Mouse (Mus musculus): ENCODE measurements at regions not wholly inside any gene's neighbourhood (a gene's known extent, or its start where the extent isn't known, plus 50 kb on each side); places are given as distances from the start of the nearest gene placed in this dataset.

DNA sequence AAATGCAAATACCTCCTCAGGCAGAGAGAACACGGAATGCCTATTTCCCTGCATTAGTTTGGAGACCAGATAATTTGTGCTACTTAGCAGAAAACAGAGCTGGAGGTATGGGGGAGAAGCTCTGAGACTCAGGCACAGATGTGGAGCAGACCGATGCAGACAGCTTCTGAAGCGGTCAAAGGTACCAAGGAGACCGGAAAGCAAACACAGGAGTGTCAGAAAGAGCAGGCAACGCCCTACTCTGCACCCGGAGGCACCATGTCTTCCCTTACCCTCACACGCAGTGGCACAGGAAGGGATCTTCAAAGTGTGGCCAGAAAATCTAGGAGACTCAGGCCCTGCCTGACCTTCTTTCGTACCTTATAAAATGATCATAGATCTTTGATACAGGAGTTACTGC lies 98.4 kb upstream of the Rybp start:
- Histone ChIP-seq H3K36me3 (ENCODE audit: control insufficient read depth, insufficient read depth, low read length) (no peaks in the 10 kb centered on the region), H3K9ac (ENCODE audit: low read depth, low read length) (no peak overlapping the region), H3K4me1 (ENCODE audit: control insufficient read depth, insufficient read depth, low read length) (peaks cover 3% of the 10 kb centered on the region; the same call in 1 of the 2 replicates), H3K9me3 (replicated peaks; ENCODE audit: control insufficient read depth, low read length) (no peaks in the 10 kb centered on the region), H3K27ac (ENCODE audit: low read depth, low read length) (no peak overlapping the region), H3K4me2 (no peak overlapping the region), H3K27me3 (ENCODE audit: control insufficient read depth, insufficient read depth, low read length) (no peaks in the 10 kb centered on the region; the same call in 1 of the 2 replicates), H3K4me3 (ENCODE audit: low read depth, low read length) (no peak overlapping the region)
- ATAC-seq (replicated peaks; ENCODE audit: insufficient number of reproducible peaks, low FRiP score, low TSS enrichment), result no peak
- WGBS (ENCODE audit: insufficient replicate concordance), result 40% methylated on average over 8 of the region's 8 CpGs

DNA sequence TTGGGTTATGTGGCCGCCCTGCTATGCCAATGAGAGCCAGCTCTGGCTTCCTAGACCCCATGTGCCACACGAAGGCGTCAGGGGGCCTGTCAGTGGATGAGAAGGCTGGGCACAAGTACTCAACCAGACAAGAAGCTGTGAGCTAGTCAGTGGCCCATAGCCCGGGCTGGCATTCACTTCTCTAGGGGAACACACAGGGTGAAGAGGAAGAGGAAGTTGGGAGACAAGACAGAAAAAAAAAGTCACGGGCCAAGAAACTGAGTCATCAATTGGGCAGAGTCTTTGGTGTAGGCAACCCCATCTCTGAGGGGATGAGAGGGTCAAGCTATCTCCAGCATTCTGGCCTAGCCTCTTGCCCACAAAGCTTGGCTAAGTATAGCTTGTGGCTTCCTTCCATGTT lies 93.8 kb upstream of the Rybp start:
- no peak overlapping the region for H3K4me3 ChIP-seq (ENCODE audit: low read depth, low read length)
- H3K9me3 ChIP-seq (replicated peaks; ENCODE audit: control insufficient read depth, low read length), result no peaks in the 10 kb centered on the region
- peaks cover 7% of the 10 kb centered on the region; the same call in 1 of the 2 replicates for H3K27me3 ChIP-seq (ENCODE audit: control insufficient read depth, insufficient read depth, low read length)
- no peak overlapping the region for H3K9ac ChIP-seq (ENCODE audit: low read depth, low read length)
- 69% methylated on average over 5 of the region's 5 CpGs for WGBS (ENCODE audit: insufficient replicate concordance)
- no peak overlapping the region for H3K27ac ChIP-seq (ENCODE audit: low read depth, low read length)
- H3K4me1 ChIP-seq (ENCODE audit: control insufficient read depth, insufficient read depth, low read length), result peaks cover 6% of the 10 kb centered on the region; the same call in 1 of the 2 replicates
- no peak for ATAC-seq (replicated peaks; ENCODE audit: insufficient number of reproducible peaks, low FRiP score, low TSS enrichment)
- H3K36me3 ChIP-seq (ENCODE audit: control insufficient read depth, insufficient read depth, low read length), result no peaks in the 10 kb centered on the region
- H3K4me2 ChIP-seq, result no peak overlapping the region

DNA sequence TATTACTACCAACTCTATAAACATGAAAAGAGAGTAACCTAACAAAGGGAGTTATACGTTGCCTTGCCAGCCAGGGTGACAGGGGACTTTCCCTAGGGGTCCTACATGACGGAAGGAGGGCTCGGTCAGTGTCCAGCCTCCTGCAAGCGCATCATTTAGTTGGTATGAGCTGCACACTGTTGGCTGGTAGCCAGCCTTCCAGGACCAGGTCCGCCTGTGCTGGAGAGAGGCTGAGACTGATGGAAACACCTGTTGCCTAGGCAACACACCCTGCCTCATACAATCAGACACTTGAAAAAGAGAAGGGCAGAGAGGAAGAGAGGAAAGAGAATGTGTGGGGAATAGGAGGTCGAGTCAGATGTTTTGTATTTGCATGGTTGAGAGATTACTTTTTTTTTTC lies 93.3 kb upstream of the Rybp start:
- H3K4me3 ChIP-seq (ENCODE audit: low read depth, low read length), result no peak overlapping the region
- no peak overlapping the region for H3K4me2 ChIP-seq
- no peak overlapping the region for H3K27ac ChIP-seq (ENCODE audit: low read depth, low read length)
- 30% methylated on average over 6 of the region's 6 CpGs for WGBS (ENCODE audit: insufficient replicate concordance)
- H3K4me1 ChIP-seq (ENCODE audit: control insufficient read depth, insufficient read depth, low read length), result peaks cover 6% of the 10 kb centered on the region; the same call in 1 of the 2 replicates
- no peak overlapping the region for H3K9ac ChIP-seq (ENCODE audit: low read depth, low read length)
- peaks cover 7% of the 10 kb centered on the region; the same call in 1 of the 2 replicates for H3K27me3 ChIP-seq (ENCODE audit: control insufficient read depth, insufficient read depth, low read length)
- no peaks in the 10 kb centered on the region for H3K36me3 ChIP-seq (ENCODE audit: control insufficient read depth, insufficient read depth, low read length)
- no peaks in the 10 kb centered on the region for H3K9me3 ChIP-seq (replicated peaks; ENCODE audit: control insufficient read depth, low read length)
- ATAC-seq (replicated peaks; ENCODE audit: insufficient number of reproducible peaks, low FRiP score, low TSS enrichment), result no peak; the same call in 1 of the 2 replicates

DNA sequence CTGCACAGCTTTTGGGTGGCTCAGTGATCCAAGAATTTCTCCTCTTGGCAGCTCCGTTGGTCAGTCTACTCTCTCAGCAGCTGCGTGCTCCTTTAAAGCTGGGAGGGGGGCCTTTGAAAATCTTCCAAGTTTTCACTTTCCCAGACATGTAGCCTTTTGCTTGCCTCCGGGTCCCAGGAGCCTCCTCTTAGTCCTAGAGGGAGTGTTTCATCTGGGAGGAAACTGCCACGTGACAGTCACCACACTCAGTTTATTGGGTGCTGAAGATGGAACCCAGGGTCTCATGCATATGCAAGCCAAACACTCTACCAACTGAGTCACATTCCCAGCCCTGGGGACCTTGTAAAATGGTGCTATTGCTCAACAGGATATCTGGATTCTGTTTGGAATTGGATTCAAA lies 92.5 kb upstream of the Rybp start:
- H3K36me3 ChIP-seq (ENCODE audit: control insufficient read depth, insufficient read depth, low read length), result no peaks in the 10 kb centered on the region
- 41% methylated on average over 4 of the region's 4 CpGs for WGBS (ENCODE audit: insufficient replicate concordance)
- H3K9me3 ChIP-seq (replicated peaks; ENCODE audit: control insufficient read depth, low read length), result no peaks in the 10 kb centered on the region
- no peak overlapping the region for H3K27ac ChIP-seq (ENCODE audit: low read depth, low read length)
- H3K27me3 ChIP-seq (ENCODE audit: control insufficient read depth, insufficient read depth, low read length), result peaks cover 7% of the 10 kb centered on the region; the same call in 1 of the 2 replicates
- no peak overlapping the region for H3K9ac ChIP-seq (ENCODE audit: low read depth, low read length)
- peaks cover 3% of the 10 kb centered on the region; the same call in 1 of the 2 replicates for H3K4me1 ChIP-seq (ENCODE audit: control insufficient read depth, insufficient read depth, low read length)
- no peak overlapping the region for H3K4me2 ChIP-seq
- no peak overlapping the region for H3K4me3 ChIP-seq (ENCODE audit: low read depth, low read length)
- ATAC-seq (replicated peaks; ENCODE audit: insufficient number of reproducible peaks, low FRiP score, low TSS enrichment), result no peak

DNA sequence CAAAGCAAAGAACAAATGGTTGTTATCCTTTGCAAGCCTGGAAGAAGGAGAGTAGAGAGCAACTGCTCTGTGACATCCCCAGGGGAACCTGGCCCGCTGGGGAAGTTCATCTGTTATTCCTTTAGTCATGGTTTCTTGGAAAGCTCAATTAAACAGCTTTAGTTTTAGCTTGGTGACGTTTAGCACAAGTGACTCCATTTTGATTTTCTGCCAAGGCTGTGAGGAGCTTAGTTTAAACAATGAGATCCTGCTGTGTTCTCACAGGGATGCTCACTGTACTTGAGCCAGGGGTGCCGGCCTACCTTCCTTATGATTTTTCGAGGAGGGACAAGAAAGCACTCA lies 91.2 kb upstream of the Rybp start:
- no peaks in the 10 kb centered on the region for H3K36me3 ChIP-seq (ENCODE audit: control insufficient read depth, insufficient read depth, low read length)
- H3K4me1 ChIP-seq (ENCODE audit: control insufficient read depth, insufficient read depth, low read length), result peaks cover 3% of the 10 kb centered on the region; the same call in 1 of the 2 replicates
- no peaks in the 10 kb centered on the region for H3K9me3 ChIP-seq (replicated peaks; ENCODE audit: control insufficient read depth, low read length)
- no peak overlapping the region for H3K4me3 ChIP-seq (ENCODE audit: low read depth, low read length)
- WGBS (ENCODE audit: insufficient replicate concordance), result 68% methylated on average over 4 of the region's 4 CpGs
- no peak overlapping the region for H3K4me2 ChIP-seq
- H3K27me3 ChIP-seq (ENCODE audit: control insufficient read depth, insufficient read depth, low read length), result peaks cover 7% of the 10 kb centered on the region; the same call in 1 of the 2 replicates
- no peak for ATAC-seq (replicated peaks; ENCODE audit: insufficient number of reproducible peaks, low FRiP score, low TSS enrichment)
- H3K9ac ChIP-seq (ENCODE audit: low read depth, low read length), result no peak overlapping the region
- no peak overlapping the region for H3K27ac ChIP-seq (ENCODE audit: low read depth, low read length)

DNA sequence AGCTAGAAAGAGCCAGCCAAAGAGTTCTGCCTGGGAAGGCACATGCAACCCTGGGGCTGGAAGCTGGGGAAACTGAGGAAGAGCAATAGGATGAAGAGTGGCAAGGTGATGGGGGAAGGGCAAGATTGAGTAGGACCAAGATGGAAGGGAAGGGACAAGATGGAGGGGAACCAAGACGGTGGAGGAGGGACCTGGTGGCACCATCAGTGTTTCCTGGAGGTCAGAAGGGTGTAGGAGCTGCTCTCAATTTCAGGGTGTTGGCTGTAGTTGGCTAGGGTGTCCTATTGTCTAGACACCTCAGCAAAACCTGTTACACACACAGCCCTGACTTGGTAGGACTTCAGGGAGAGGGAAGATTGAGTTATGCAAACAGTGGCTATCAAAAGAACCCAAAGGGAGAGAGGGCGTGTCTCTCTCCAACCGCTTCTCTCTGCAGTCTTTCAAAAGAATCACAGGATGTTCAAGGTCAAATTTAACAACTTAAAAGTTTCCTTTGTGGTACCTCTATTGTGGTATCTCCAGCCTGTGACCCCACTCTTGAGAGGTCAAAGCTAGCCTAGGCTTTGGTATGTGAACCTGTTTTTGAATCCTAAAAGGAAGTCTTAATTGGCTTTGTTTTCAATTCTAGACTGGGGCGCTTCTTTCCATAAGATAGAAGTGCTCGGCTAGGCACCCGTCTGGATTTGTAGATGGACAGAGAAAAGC lies 90.7 kb upstream of the Rybp start:
- Histone ChIP-seq H3K9me3 (replicated peaks; ENCODE audit: control insufficient read depth, low read length) (no peaks in the 10 kb centered on the region), H3K36me3 (ENCODE audit: control insufficient read depth, insufficient read depth, low read length) (no peaks in the 10 kb centered on the region), H3K27me3 (ENCODE audit: control insufficient read depth, insufficient read depth, low read length) (peaks cover 7% of the 10 kb centered on the region; the same call in 1 of the 2 replicates), H3K4me3 (ENCODE audit: low read depth, low read length) (no peak overlapping the region), H3K9ac (ENCODE audit: low read depth, low read length) (no peak overlapping the region), H3K4me2 (no peak overlapping the region), H3K4me1 (ENCODE audit: control insufficient read depth, insufficient read depth, low read length) (peaks cover 3% of the 10 kb centered on the region; the same call in 1 of the 2 replicates), H3K27ac (ENCODE audit: low read depth, low read length) (no peak overlapping the region)
- WGBS (ENCODE audit: insufficient replicate concordance), result 46% methylated on average over 6 of the region's 6 CpGs
- no peak for ATAC-seq (replicated peaks; ENCODE audit: insufficient number of reproducible peaks, low FRiP score, low TSS enrichment)

DNA sequence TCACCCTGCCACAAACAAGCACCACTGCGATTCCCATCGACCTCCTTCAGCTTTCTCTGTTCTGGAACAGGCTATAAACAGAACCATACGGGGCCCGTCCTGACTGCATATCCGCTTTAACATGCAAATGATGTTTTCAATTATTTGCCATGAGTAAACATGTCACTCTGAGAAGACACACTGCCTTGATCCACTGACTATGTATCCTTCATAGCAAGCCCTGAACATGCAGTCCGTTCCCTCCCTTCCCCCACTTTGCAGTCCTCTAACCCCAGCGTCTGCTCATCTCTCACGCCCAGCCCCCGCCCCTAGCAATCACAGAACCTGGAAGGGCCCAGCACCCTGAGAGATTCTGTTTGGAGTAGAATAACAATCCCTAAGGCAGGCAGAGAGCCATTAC lies 89.4 kb upstream of the Rybp start:
- no peaks in the 10 kb centered on the region for H3K36me3 ChIP-seq (ENCODE audit: control insufficient read depth, insufficient read depth, low read length)
- no peak overlapping the region for H3K27ac ChIP-seq (ENCODE audit: low read depth, low read length)
- no peak overlapping the region for H3K4me3 ChIP-seq (ENCODE audit: low read depth, low read length)
- H3K9ac ChIP-seq (ENCODE audit: low read depth, low read length), result no peak overlapping the region
- WGBS (ENCODE audit: insufficient replicate concordance), result 28% methylated on average over 9 of the region's 9 CpGs
- H3K4me1 ChIP-seq (ENCODE audit: control insufficient read depth, insufficient read depth, low read length), result peaks cover 3% of the 10 kb centered on the region; the same call in 1 of the 2 replicates
- peaks cover 7% of the 10 kb centered on the region for H3K27me3 ChIP-seq (ENCODE audit: control insufficient read depth, insufficient read depth, low read length)
- no peak for ATAC-seq (replicated peaks; ENCODE audit: insufficient number of reproducible peaks, low FRiP score, low TSS enrichment)
- no peaks in the 10 kb centered on the region for H3K9me3 ChIP-seq (replicated peaks; ENCODE audit: control insufficient read depth, low read length)
- H3K4me2 ChIP-seq, result no peak overlapping the region

DNA sequence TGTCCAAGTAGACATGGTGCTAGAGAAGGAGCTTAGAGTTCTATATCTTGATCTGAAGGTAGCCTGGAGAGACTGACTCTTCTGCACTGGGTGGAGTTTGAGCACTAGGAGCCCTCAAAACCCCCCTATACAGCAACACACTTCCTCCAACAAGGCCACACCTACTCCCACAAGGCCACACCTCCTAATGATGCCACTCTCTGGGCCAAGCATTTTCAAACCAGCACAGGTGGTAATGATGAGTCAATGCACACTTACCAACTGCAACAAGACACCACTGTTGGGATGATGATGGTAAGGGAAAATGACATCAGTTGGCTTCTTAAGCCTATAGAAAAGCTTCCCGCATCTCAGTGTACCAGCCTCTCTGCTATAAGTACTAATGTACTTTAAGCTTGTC lies 83.5 kb upstream of the Rybp start:
- Histone ChIP-seq H3K27ac (ENCODE audit: low read depth, low read length) (no peak overlapping the region), H3K9ac (ENCODE audit: low read depth, low read length) (no peak overlapping the region), H3K4me1 (ENCODE audit: control insufficient read depth, insufficient read depth, low read length) (peaks cover 3% of the 10 kb centered on the region; the same call in 1 of the 2 replicates)

DNA sequence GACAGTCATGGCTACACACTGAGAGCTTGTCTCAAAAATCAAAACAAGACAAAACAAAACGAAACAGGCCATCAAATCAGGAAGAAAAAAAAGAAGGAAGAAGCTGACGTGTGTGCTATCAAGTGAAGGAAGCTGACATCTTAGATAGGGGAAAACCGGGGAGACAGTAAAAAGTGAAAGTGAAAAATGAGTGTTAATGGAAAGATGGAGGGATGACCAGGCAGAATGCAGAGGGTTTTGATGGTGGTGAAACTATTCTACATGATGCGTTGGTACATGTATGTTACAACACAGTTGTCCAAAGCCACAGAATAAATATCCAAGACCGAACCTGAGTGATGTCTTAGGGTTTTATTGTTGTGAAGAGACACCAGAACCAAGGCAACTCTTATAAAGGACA lies 83.1 kb upstream of the Rybp start:
- no peak for ATAC-seq (replicated peaks; ENCODE audit: insufficient number of reproducible peaks, low FRiP score, low TSS enrichment)
- no peak overlapping the region for H3K4me3 ChIP-seq (ENCODE audit: low read depth, low read length)
- no peak overlapping the region for H3K27ac ChIP-seq (ENCODE audit: low read depth, low read length)
- H3K9ac ChIP-seq (ENCODE audit: low read depth, low read length), result no peak overlapping the region
- H3K9me3 ChIP-seq (replicated peaks; ENCODE audit: control insufficient read depth, low read length), result no peaks in the 10 kb centered on the region
- peaks cover 6% of the 10 kb centered on the region; the same call in 1 of the 2 replicates for H3K4me1 ChIP-seq (ENCODE audit: control insufficient read depth, insufficient read depth, low read length)
- H3K36me3 ChIP-seq (ENCODE audit: control insufficient read depth, insufficient read depth, low read length), result no peaks in the 10 kb centered on the region
- no peak overlapping the region for H3K4me2 ChIP-seq
- WGBS (ENCODE audit: insufficient replicate concordance), result 68% methylated on average over 5 of the region's 5 CpGs
- peaks cover 3% of the 10 kb centered on the region; the same call in 1 of the 2 replicates for H3K27me3 ChIP-seq (ENCODE audit: control insufficient read depth, insufficient read depth, low read length)

More for the DNA sequence above, 83.5 kb upstream of the Rybp start:
- Histone ChIP-seq H3K9me3 (replicated peaks; ENCODE audit: control insufficient read depth, low read length) (no peaks in the 10 kb centered on the region), H3K36me3 (ENCODE audit: control insufficient read depth, insufficient read depth, low read length) (no peaks in the 10 kb centered on the region), H3K4me2 (no peak overlapping the region), H3K4me3 (ENCODE audit: low read depth, low read length) (no peak overlapping the region), H3K27me3 (ENCODE audit: control insufficient read depth, insufficient read depth, low read length) (peaks cover 3% of the 10 kb centered on the region; the same call in 1 of the 2 replicates)
- 83% methylated on average over 1 of the region's 1 CpGs for WGBS (ENCODE audit: insufficient replicate concordance)
- no peak for ATAC-seq (replicated peaks; ENCODE audit: insufficient number of reproducible peaks, low FRiP score, low TSS enrichment)
